Mouse (Mus musculus) neutrophil, adult 5-6 weeks (primary cell): ENCODE results near the gene Tle3. TPM values are rescaled to one million over a fixed set of nuclear protein-coding genes. Genes with fewer than 3 reads are reported as not detected.

Source experiments
- ATAC-seq: fragments of 151-379, 151-347 bp; 2 replicates; pipeline ENCODE4 v1.8.0; 2017; ENCODE audit warnings: mild to moderate bottlenecking, moderate TSS enrichment; ENCODE audit not compliant: insufficient number of reproducible peaks, poor library complexity, low FRiP score, severe bottlenecking; ENCODE audit errors: extremely low read depth
- total RNA-seq: library from RNA; stranded (forward); fragments of 200-1000 nt; gene quantifications from 2 replicates; pipeline ENCODE4 v1.2.3, GENCODE M21; 2017

Tle3 gene
- total RNA-seq, 1 experiment from 2014 or later = 232 TPM

DNA sequence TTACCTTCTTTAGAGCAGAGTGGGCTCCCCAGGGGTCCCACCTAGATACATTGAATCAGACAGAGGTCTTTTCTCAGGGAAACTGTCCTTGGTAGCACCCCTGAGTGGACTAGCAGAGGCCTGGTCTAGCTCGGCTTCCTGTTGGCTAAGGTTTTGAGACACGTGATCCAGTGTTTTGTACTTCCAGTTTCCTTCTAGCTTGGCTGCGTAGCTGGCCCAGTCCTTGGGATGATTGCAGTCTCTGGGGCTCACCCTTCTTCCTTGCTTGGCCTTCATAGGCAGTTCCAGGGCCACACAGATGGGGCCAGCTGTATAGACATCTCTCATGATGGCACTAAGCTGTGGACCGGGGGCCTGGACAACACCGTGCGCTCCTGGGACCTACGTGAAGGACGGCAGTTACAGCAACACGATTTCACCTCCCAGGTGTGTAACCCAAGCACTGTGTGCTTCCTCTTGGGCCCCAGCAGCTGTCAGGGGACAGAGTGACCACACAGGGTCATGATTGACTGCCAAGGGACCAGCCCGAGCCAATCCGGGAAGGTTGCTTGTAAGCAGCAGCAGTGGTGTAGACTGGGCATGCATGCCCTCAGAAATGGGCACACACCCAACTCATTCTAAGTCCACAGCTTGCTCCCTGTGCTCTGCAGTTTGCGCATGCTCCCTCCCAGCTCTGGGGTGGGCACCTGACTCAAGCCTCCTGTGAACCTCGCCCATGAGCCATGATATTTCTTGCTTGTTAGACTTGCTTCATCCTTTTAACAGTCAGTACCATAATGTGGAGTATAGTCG lies 41.7 kb downstream of the Tle3 start:
- 0 out of 2 replicates have a peak, but pooled peaks have one; percentile 8 for ATAC-seq

DNA sequence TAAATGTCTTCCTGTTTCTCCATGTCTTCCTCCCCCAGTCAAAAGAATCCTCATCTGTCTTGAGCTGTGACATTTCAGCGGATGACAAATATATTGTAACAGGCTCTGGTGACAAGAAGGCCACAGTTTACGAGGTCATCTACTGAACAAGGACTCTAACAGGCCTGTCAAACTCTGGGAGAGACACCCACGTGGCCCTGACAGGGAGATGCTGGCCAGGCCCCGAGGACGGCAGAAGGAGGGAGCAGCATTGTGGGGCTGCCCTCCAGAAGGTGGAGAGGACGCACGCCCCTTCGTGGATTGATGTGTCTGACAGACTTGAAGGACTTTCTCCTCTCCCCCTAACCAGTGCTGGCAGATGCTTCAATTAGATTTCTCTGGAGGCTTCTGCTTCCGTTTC lies 44.4 kb downstream of the Tle3 start:
- no peak for ATAC-seq

- ATAC-seq = no peak
Measured at GRCm38 (mm10) chr9:61421626-61422025, 49.5 kb downstream of the Tle3 start.

DNA sequence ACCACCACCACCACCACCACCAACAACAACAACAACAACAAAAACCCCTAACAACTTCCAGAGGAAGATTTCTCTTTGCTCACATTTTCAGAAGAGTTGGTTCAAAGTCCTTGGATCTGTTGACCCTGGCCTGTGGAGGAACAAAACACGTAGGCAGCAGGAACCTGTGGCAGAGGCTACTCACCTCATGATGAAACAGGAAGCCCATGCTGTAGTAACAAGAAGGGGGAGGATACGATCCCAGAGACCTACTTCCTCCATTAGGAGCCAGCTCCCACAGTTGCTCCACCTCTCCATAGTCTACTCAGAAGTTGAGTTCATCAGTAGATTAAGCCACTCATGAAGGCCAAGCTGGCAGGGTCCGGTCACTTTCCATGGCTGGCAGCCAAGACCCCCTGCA lies 52.1 kb downstream of the Tle3 start:
- ATAC-seq = peak; percentile 82

- ATAC-seq = no peak
Measured at GRCm38 (mm10) chr9:61426493-61426892, 54.3 kb downstream of the Tle3 start.

DNA sequence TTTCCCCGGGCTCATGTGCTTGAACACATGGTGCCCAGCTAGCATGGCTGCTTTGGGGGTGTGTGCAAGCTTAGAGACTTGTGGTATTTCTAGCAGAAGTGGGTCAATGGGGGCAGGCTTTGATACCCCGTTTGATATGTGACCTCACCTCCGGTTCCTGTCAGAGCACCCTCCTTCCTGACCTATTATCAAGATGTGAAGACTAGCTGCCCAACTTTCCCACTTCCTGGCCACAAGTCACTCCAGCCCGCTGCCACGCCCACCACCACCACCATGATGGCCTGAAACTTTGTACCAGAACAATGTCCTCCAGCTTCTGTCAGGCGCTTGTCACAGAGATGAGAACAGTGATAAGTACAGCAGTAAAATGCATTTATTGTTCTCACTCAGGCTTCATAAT lies 54.9 kb downstream of the Tle3 start:
- no peak for ATAC-seq

DNA sequence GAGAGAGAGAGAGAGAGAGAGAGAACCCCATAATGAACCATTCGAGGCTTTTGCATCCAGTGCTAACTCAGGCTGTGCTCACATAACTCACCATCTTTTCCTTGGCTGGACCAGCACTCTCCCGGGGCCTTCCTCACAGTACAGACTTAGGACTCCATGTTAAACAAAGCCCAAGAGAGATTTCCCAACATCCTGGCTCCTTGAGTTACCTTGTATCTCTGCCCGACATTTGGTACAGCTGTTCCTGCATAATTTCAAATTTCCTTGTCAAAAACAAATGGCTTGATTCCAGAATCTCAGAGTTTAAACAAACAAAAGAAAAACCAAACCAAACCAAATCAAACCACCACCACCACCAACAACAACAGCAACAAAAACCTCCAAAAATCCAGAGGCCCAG lies 55.7 kb downstream of the Tle3 start:
- no peak for ATAC-seq

- ATAC-seq = peak; percentile 68
Measured at GRCm38 (mm10) chr9:61431830-61432229, 59.7 kb downstream of the Tle3 start.

DNA sequence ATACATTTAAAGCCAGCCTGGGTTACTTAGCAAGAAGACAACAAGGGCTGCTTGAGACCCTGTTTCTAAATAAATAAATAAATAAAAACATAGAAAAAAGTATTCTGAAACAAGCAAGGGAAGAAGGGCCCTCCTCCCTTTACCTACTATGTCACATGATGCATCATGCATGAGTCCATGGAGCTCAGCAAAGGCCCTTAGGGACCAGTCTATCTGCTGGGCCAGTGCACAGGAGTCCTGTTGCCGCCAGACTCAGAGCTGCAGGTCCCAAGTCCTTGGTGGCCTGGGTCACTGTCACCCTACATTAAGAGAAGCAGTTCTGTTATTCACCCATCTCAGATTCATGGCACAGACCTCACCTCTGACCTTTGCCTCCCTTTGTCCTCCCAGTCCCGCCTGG lies 61.0 kb downstream of the Tle3 start:
- no peak for ATAC-seq

DNA sequence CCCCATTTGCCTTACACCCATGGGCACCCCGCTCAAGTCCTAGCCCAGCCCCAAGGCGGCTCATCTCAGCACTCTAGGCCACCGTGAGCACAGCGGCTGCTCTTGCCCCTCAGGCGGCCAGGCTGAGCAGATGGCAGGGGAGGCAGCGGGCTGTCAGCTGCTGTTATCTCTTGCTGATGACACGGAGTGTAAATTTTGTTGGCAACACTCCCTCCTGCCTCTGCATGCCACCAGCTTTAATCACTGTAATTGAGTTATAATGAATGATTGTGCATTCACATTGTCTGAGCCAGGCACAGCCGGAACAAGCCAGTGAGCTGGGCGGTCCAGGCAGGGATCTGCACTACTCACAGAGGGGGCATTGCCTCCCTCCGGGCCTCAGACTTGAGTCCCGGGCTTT lies 61.9 kb downstream of the Tle3 start:
- ATAC-seq = no peak

DNA sequence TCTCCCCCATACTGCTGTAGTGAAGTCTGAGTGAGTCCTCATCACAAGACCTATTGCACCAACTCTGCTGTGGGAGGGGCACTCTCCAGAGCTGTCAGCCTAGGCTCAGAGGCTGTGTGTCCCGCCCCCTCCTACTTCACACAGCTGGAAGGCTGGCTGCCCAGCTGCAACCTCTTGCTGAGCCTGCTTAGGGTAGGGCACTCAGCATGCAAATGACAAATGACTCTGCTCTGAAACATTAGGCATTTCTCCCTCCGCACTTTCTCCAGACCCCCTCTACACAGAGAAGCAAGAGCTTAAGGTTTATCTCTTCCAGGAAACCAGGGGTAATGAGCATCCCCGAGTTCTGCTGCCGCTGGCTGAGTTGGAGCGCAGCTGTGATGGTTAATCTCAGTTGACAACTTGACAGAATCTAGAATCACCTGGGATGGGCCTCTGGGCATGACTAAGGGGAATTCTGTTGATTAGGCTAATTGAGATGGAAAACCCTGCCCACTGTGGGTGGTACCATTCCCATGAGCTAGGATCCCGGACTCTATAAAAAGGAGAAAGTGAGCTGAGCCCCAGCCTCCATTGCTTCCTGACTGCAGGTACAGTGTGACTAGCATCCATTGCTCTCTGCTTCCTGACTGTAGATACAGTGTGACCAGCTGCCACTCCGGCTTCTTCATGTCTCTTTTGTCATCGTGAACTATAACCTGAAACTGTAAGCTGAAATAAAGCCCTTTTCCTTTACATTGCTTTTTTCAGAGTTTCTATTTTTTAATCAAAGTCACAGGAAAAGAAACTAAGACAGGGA lies 63.2 kb downstream of the Tle3 start:
- no peak for ATAC-seq

DNA sequence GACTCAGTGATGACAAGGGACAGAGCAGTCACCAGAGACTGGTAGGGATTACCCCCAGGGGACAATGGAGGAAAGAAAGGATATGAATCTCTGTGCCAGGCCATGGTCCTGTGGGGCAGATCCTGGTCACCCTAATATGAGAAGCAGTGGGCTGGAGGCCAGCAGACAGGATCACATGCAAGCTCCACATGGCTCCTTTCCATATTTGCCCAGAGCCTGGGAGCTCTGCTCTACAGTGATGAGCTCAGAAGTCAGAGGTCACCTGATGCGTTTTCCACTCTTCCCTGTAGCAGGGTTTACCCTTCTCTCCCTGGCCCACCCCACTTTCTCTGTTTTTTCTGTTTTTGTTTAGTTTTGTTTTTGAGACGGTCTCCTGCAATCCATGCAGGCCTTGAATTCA lies 63.9 kb downstream of the Tle3 start:
- no peak for ATAC-seq

GRCm38 (mm10) chr9:61436761-61437160 lies 64.6 kb downstream of the Tle3 start:
- no peak for ATAC-seq

GRCm38 (mm10) chr9:61439092-61439491 lies 66.9 kb downstream of the Tle3 start:
- no peak for ATAC-seq

DNA sequence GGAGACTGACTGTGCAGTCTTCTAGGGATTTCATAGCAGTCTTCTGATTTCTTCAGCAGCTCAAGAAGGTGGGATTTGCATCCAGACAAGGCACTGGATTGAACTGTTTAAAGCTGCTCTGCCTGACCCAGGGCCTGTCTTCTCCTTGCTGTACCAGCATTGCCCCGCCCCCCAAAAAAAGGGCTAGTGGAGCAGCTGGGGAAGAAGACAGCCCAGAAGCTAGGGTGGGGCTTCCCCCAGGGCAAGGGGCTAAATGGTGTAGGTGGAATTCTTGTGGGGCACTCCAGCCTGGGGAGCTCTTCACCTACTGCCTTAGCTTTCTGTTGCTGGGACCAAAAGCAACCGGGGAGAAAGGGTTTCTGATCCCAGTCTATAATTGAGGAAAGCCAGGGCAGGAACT lies 67.8 kb downstream of the Tle3 start:
- ATAC-seq = no peak

GRCm38 (mm10) chr9:61441206-61441913 lies 69.2 kb downstream of the Tle3 start:
- ATAC-seq = no peak

DNA sequence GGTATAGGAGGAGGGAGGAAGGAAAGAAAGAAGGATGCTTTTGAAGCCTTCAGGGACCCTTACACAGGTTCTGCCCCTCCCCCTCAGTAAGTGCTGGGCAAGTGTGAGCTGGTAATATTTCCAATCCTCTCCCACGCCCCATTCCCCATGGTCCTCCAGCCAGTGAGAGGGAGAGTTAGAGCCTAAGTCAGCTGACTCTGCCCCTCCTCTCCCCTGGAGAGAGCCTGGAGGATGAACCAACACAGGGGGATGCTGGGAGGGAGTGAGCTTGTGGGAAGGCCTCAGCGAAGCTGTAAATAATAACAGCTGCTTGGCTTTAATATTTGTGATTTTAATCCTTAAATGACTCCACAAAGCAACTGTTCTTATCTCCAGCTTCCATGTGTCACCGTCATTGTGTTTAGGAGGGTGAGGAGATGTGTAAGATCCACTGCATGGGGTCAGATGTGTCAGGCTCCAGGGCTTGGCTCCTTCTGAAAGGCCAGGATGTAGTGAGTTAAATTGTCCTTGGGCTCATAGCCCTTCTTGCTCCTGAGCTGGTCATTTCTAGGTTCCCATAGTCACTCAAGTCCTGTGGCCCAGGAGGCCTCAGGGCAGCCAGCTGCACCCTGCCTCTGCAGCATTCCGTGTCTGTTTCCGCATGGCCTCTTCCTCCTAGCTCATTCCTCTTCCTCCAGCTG lies 70.9 kb downstream of the Tle3 start:
- no peak for ATAC-seq

DNA sequence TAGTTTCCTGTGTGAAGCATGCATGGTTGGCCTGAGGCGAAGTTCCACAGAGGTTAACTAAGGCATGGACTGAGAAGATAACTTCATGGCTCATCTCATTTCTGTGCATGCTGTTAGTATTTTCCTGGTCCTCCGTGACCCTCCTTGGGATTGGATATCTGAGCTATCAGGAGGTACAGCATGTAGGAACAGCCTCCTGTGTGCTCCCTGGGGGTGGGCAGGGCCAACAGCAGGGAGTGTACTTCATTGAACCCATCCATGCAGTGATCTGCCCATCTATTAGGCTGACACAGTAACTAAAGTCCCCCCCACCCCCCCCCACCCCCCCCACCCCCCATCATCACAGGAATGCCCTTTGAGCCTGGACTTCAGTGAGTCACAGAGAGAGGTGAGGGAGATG lies 73.0 kb downstream of the Tle3 start:
- ATAC-seq = no peak

- no peak for ATAC-seq
Measured at GRCm38 (mm10) chr9:61445711-61446222, 73.6 kb downstream of the Tle3 start.
